Mouse (Mus musculus): ENCODE results near the gene Fam168a.

- TF ChIP-seq CTCF (IDR thresholded peaks at IDR 0.05; ENCODE audit: low read depth) (no peak), EP300 (optimal IDR thresholded peaks at IDR 0.05) (no peak)
Measured at GRCm38 (mm10) chr7:100661264-100661663, 45.2 kb upstream of the Fam168a start.
